Mouse (Mus musculus): Measurements from ENCODE around the gene Atrip.

Atrip gene

GRCm38 (mm10) chr9:109073661-109074573, at the start of gene Atrip:
Atrip (minus strand) TSS chr9:109074124.
- in situ Hi-C loops (cut with MboI; ENCODE audit: low sequenced_read_pairs) = no loop called here

DNA sequence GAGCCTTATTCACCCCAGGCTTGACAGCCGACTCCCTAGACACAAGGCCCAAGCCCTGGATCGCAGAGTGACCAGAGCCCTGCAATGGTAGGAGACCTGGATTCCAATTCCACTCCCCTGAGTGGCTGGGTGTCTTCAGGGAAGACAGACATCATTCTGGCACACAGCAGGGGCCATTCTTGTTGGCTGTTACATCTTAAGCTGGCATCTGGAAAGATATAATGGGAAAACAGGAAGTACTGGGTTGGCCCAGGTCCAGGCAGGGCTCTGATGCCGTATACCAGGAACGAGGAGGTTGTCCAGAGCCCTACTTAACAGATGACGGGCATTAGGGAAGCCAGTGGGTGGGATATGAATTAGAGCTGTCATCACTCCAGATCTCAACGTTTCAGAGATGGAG, 49.3 kb upstream of the Atrip start:
- in situ Hi-C loops (cut with MboI; ENCODE audit: low sequenced_read_pairs) = loop anchor here (5.0 kb wide), 1 partner anchor 111 kb away; no protein-coding TSS in a partner anchor

- in situ Hi-C loops (cut with MboI; ENCODE audit: low sequenced_read_pairs) = loop anchor here (5.0 kb wide), 1 partner anchor 110 kb away; no protein-coding TSS in a partner anchor
These were observed 48.7 kb upstream of the Atrip start for GRCm38 (mm10) chr9:109122553-109123085.

- in situ Hi-C loops (cut with MboI; ENCODE audit: low sequenced_read_pairs) = loop anchor here (5.0 kb wide), 1 partner anchor 109 kb away; no protein-coding TSS in a partner anchor
These were observed 47.0 kb upstream of the Atrip start for GRCm38 (mm10) chr9:109120956-109121355.

- in situ Hi-C loops (cut with MboI; ENCODE audit: low sequenced_read_pairs) = no loop called here
These were observed 45.6 kb upstream of the Atrip start for GRCm38 (mm10) chr9:109119571-109119970.

DNA sequence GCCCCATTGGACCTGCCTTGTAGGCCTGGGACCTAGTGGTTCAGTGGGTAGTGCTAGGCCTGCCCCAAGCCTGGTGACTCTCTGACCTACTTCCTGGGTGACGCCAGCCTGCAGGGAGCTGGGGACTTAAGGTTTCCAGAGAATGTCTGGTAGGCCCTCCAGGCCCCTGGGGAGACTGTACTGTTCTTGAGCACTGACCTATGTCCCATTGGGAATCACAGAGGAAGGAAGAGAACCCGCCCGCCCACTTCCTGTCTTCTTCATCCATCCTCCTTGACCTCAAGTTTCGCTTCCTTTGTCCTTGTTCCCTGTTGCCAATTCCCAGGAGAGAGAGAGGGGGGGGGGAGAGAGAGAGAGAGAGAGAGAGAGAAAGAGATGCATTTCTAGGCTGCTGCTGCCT, 44.2 kb upstream of the Atrip start:
- in situ Hi-C loops (cut with MboI; ENCODE audit: low sequenced_read_pairs) = no loop called here

GRCm38 (mm10) chr9:109116205-109116604, 42.3 kb upstream of the Atrip start:
- in situ Hi-C loops (cut with MboI; ENCODE audit: low sequenced_read_pairs) = no loop called here

GRCm38 (mm10) chr9:109114871-109115270, 40.9 kb upstream of the Atrip start:
- in situ Hi-C loops (cut with MboI; ENCODE audit: low sequenced_read_pairs) = no loop called here

DNA sequence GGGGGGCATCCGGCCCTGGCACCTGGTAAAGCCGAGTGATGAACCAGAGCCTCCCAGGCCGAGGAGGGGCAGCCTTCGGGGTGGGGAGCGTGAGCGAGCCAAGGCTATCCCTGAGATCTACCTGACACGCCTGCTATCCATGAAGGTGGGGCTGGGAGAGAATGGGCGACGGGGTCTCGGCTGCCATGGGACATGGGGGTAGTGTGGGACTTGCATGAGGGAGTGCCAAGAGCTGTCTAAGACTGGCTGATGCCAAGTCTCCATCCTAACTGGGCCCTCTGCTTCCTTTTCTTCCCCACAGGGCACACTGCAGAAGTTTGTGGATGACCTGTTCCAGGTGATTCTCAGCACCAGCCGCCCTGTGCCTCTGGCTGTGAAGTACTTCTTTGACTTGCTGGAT, 40.4 kb upstream of the Atrip start:
- in situ Hi-C loops (cut with MboI; ENCODE audit: low sequenced_read_pairs) = no loop called here

DNA sequence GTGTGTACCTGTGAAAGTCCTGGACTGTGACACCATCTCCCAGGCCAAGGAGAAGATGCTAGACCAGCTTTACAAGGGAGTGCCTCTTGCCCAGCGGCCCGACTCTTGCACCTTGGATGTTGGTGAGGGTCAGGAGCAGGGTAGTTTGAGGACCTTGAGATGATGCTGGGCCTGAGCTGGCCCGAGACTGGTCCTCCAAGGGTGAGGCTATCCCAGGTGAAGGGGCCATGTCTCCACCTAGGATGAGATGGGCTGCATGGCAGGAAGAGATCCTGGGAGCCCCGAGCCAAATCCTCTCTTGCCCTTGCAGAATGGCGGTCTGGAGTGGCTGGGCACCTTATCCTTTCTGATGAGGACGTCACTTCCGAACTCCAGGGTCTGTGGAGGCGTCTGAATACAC, 39.4 kb upstream of the Atrip start:
- in situ Hi-C loops (cut with MboI; ENCODE audit: low sequenced_read_pairs) = no loop called here

DNA sequence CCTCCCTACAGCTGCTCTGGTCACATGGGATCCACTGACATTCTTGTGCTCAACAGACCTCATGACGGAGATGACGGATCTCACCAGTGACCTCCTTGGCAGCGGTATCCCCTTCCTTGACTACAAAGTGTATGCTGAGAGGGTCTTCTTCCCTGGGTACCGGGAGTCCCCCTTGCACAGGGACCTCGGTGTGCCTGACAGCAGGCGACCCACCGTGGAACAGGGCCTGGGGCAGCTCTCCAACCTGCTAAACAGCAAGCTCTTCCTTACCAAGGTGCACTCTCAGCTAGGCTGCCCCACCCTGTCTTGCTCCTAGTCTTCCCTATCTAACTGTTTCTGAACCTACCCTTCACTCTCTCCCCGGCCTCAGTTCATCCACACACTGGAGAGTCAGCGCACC, 37.7 kb upstream of the Atrip start:
- in situ Hi-C loops (cut with MboI; ENCODE audit: low sequenced_read_pairs) = no loop called here

DNA sequence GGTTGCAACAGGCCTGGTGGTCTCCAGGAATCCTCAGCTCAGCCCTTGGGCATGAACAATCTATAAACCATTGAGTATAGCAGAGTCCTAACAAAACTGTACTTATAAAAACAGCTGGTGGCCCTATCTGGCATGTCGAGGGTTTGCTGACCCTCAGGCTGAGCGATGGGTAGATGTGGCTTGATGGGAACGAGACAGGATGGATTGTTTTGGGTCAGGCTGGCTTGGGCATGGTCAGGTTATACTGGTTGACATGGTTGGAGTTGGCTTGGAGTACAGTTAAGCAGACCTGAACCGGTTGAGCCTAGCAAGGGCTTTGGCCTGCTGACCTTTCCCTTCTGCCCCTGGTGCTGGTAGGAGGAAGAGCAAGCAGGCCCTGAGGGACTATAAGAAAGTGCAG, 37.2 kb upstream of the Atrip start:
- in situ Hi-C loops (cut with MboI; ENCODE audit: low sequenced_read_pairs) = no loop called here

DNA sequence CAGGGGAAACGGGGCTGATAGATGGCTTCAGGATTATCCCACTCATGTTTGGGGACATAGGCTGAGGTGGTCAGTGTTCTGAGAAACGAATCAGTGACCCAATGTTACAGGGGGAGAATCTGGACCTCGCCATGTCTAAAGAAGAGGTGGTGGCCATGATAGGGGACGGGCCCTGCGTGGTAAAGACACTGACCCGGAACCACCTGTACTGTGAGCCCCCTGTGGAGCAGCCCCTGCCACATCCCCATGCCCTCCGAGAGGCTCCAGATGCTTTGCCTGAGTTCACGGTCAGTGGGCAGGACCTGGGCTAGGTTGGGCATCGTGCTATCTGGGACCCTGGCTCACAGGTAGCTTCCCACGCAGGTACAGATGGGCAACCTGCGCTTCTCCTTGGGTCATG, 36.3 kb upstream of the Atrip start:
- in situ Hi-C loops (cut with MboI; ENCODE audit: low sequenced_read_pairs) = no loop called here

GRCm38 (mm10) chr9:109107341-109107740, 33.4 kb upstream of the Atrip start:
- in situ Hi-C loops (cut with MboI; ENCODE audit: low sequenced_read_pairs) = no loop called here

DNA sequence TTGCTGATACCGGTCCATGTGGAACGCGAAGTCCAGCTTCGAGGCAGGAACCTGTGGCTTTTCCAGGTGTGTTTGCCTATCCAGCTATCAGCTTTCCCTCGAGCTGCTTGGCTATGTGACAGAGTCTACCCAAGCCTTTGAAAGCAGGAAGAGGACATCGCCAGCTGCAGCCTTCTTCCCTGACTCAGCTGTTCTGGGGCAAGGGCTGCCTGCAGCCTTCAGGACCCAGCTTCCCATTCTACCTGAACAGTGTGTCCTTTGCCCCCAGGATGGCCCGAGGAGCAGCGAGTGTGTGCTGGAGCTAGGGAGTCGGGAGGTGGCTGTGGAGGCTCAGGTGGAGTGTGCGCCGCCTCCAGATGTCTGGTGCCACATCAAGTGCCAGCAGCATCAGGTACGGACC, 31.7 kb upstream of the Atrip start:
- in situ Hi-C loops (cut with MboI; ENCODE audit: low sequenced_read_pairs) = no loop called here

DNA sequence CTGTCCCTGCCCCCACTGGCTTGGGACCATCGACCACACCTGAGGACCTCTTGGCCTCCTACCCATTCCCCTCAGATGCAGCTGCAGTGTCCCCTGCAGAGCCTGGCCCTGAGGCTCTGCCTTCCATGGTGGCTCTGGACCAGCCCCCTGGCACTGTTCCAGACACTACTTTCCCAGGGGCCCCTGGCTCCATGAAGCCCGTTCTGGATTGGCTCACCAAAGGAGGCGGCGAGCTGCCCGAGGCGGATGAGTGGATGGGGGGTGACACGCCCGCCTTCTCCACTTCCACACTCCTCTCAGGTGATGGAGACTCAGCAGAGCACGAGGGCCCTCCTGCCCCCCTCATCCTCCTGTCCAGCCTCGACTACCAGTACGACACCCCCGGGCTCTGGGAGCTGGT, 31.1 kb upstream of the Atrip start:
- in situ Hi-C loops (cut with MboI; ENCODE audit: low sequenced_read_pairs) = no loop called here

- in situ Hi-C loops (cut with MboI; ENCODE audit: low sequenced_read_pairs) = no loop called here
These were observed 30.2 kb upstream of the Atrip start for GRCm38 (mm10) chr9:109104083-109104482.

DNA sequence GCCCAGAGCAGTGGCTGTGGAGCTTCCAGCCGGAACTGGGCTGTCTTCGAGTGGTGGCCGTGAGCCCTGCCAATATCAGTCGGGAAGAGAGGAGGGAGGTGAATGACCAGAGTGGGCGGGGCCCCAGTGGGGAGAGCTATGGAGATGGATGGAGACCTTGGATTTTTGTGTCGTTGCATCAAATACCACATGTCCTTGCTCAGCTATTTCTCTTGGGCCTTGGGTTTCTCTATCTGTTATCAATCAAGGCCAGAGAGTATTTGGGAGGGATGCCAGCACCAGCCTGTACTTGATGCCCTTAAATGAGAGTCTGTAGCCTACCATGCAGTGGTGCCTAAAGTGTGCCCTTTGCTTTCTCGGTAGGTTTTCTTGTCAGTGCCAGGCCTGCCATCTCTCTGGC, 29.3 kb upstream of the Atrip start:
- in situ Hi-C loops (cut with MboI; ENCODE audit: low sequenced_read_pairs) = no loop called here

- in situ Hi-C loops (cut with MboI; ENCODE audit: low sequenced_read_pairs) = no loop called here
These were observed 28.6 kb upstream of the Atrip start for GRCm38 (mm10) chr9:109102541-109102940.

GRCm38 (mm10) chr9:109101933-109102445, 28.1 kb upstream of the Atrip start:
- in situ Hi-C loops (cut with MboI; ENCODE audit: low sequenced_read_pairs) = no loop called here

DNA sequence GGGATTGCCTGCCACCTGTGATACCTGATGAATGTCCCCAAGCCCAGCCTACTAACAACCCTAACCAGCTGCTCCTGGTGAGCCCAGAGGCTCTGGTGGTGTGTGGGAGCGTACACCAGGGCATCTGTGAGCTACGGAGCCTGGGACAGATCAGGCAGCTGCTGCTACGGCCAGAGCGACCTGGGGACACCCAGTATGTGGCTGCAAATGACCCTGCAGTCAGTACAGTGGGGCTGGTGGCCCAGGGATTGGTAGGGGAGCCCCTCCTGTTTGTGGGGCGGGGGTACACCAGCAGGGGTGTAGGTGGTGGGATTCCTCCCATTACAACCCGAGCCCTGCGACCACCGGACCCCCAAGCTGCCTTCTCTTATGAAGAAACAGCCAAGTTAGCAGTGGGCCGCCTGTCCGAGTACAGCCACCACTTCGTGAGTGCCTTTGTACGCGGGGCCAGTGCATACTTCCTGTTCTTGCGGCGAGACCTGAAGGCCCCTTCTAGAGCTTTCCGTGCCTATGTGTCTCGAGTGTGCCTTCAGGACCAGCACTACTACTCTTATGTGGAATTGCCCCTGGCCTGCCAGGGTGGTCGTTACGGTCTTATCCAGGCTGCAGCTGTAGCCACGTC, 26.5 kb upstream of the Atrip start:
- in situ Hi-C loops (cut with MboI; ENCODE audit: low sequenced_read_pairs) = no loop called here

DNA sequence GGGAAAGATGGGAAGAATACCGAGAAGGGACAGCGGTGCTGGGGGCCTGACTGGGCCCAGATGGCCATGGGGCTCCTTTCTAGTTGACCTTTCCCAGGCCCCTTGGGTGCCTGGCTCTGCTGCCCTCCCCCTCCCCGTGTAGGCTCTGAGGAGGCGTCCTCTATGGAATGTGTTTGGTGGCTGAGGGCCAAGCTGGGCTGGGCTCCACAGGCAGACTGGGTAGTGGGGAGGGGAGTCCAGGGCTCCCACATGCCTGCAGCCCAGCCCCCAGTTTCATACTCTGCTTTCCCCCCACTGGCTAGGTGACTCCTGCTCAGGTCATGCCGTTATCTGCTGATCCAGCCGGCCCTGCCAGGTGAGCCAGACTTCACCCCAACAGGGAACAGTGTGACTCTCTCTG, 25.0 kb upstream of the Atrip start:
- in situ Hi-C loops (cut with MboI; ENCODE audit: low sequenced_read_pairs) = no loop called here
